ENCODE assay signal across 13 mouse cellular contexts in genomic region chr11:35065959-35066414, GRCm38 (mm10). TPM values are rescaled to one million over a fixed set of nuclear protein-coding genes. Genes with fewer than 3 reads are reported as not detected.
A peak's percentile ranks its signal among the peaks of the same experiment; 100 is the strongest.
DNase-seq lines count a peak whose midpoint lies in the region; ATAC-seq lines count a peak whose summit lies in the region.
"Had no signal": no experiment of that assay in that cellular context is flagged by ENCODE, and none has a peak within 500 bp of the region (broad histone marks: within the 10 kb centered on the region; RNA-seq: fewer than 3 reads in every experiment).

No protein-coding gene starts in this region.

- no peaks in the 10 kb centered on the region for H3K27me3 ChIP-seq in limb, embryonic 13.5 days
- H3K27me3 ChIP-seq: neural tube, embryonic 15.5 days had no signal

- no peaks in the 10 kb centered on the region for H3K36me3 ChIP-seq in limb, embryonic 13.5 days
- H3K36me3 ChIP-seq: neural tube, embryonic 15.5 days had no signal

- no peak overlapping the region for H3K9ac ChIP-seq in limb, embryonic 13.5 days
- H3K9ac ChIP-seq: neural tube, embryonic 15.5 days had no signal

- ATAC-seq in limb, embryonic 13.5 days (ENCODE audit: low FRiP score, low read depth) = peak; percentile 86
- ATAC-seq in megakaryocyte, adult 5-6 weeks (ENCODE audit: poor library complexity, severe bottlenecking) = no peak
- ATAC-seq: inflammation-experienced regulatory T-cells, adult 6 months had no signal

- no peaks in the 10 kb centered on the region for H3K9me3 ChIP-seq in limb, embryonic 13.5 days
- H3K9me3 ChIP-seq: neural tube, embryonic 15.5 days had no signal

- 11% methylated on average over 4 of the region's 4 CpGs for WGBS in limb, embryonic 13.5 days

- H3K4me1 ChIP-seq in limb, embryonic 13.5 days = peaks cover 26% of the 10 kb centered on the region
- H3K4me1 ChIP-seq: neural tube, embryonic 15.5 days had no signal

- H3K4me2 ChIP-seq in limb, embryonic 13.5 days (replicated peaks) = no peak overlapping the region
- H3K4me2 ChIP-seq: neural tube, embryonic 15.5 days had no signal

- no peak overlapping the region for H3K4me3 ChIP-seq in limb, embryonic 13.5 days
- H3K4me3 ChIP-seq: neural tube, embryonic 15.5 days had no signal

- DNase-seq in gastrocnemius, adult 8-10 months (ENCODE audit: low spot score in 2 of 2) = peak; percentile 12 to 13
- DNase-seq in gastrocnemius, postnatal 4 days (ENCODE audit: low spot score in 2 of 2) = no peak
- peak; percentile 82 for DNase-seq in 3134 (ENCODE audit: extremely low read depth, insufficient read length, low spot score)
- DNase-seq in adipocyte (ENCODE audit: low spot score) = peak; percentile 4
- DNase-seq in c-Kit-positive CD71-positive TER-119-positive erythroid progenitor cells, embryonic 14.5 days (ENCODE audit: low spot score) = no peak
- no peak for DNase-seq in adrenal gland, postnatal 4 days (ENCODE audit: low spot score in 2 of 2)
- DNase-seq: adrenal gland, postnatal 25 days had no signal

- H3K27ac ChIP-seq in limb, embryonic 13.5 days = no peak overlapping the region
- H3K27ac ChIP-seq: macrophage; neural tube, embryonic 15.5 days had no signal

RNA-seq across cellular contexts. Expression of gene Slit3, which starts 55.0 kb away (rescaled TPM):
- total RNA-seq in gastrocnemius, adult 8-10 months (2022) = 10 to 100 TPM in 1 of 4 experiments, 1 to 10 TPM in 3; 5.1 to 11.7 (median 6.9) TPM
- 10 to 100 TPM; 17.0 to 24.0 TPM for total RNA-seq in gastrocnemius, postnatal 4 days (2021)
- polyA plus RNA-seq in limb, embryonic 13.5 days (2015; fragmentation: Nextera tagmentation; extraction: Ambion mirVana) = 20.9 and 21.9 TPM in 2 replicates
- 10 to 100 TPM; 60.3 to 62.2 TPM for total RNA-seq in adrenal gland, postnatal 4 days (2021)
- total RNA-seq in megakaryocyte, adult 5-6 weeks (2015) = not detected in 2 replicates
- total RNA-seq in megakaryocyte, adult 5-6 weeks (2017) = 0.04 and 0.33 TPM in 2 replicates
- total RNA-seq: hematopoietic stem cell, adult 5-6 weeks had no signal
- polyA plus RNA-seq: inflammation-experienced regulatory T-cells, adult 6 months; macrophage had no signal

Comparison
In these comparisons a context has a peak if more than half of its experiments do, and no peak if none do; other contexts are left out.
1. DNase-seq: peak in gastrocnemius, adult 8-10 months (2 of 2), 3134 (single experiment) and adipocyte (single experiment); none in gastrocnemius, postnatal 4 days (0 of 2), c-Kit-positive CD71-positive TER-119-positive erythroid progenitor cells, embryonic 14.5 days (single experiment) and adrenal gland, postnatal 4 days (0 of 2).
2. RNA of gene Slit3, which starts 55.0 kb away (total RNA-seq): 60.3 to 62.2 TPM in adrenal gland, postnatal 4 days, 17.0 to 24.0 TPM in gastrocnemius, postnatal 4 days and 5.1 to 11.7 TPM in gastrocnemius, adult 8-10 months; 0.04 to 0.33 TPM in megakaryocyte, adult 5-6 weeks; every median in the first group is over 4 times any median in the second.